Mouse (Mus musculus) lung, embryonic 15.5 days (tissue): ENCODE data around the gene Mn1. TPM values are rescaled to one million over a fixed set of nuclear protein-coding genes. Genes with fewer than 3 reads are reported as not detected.

Experiments used
- ATAC-seq: fragments of 200-750 bp; cut with Nextera tagmentation; 2 replicates; pipeline ENCODE4 v1.8.0; 2017; ENCODE audit warnings: moderate number of reproducible peaks, borderline replicate concordance; ENCODE audit not compliant: low FRiP score, low TSS enrichment; ENCODE audit errors: extremely low read depth
- H3K27ac ChIP-seq: fragments of 300-500 bp; sonication (generic); 2 replicates; pipeline ENCODE4 v1.5.1; 2015; ENCODE audit warnings: moderate library complexity, mild to moderate bottlenecking, inconsistent platforms
- H3K27me3 ChIP-seq: fragments of 300-500 bp; sonication (generic); 2 replicates; pipeline ENCODE4 v1.6.1; 2015; ENCODE audit warnings: inconsistent platforms
- H3K36me3 ChIP-seq: fragments of 300-500 bp; sonication (generic); 2 replicates; pipeline ENCODE4 v1.6.1; 2015; ENCODE audit warnings: inconsistent platforms
- H3K4me1 ChIP-seq: fragments of 300-500 bp; sonication (generic); 2 replicates; pipeline ENCODE4 v1.6.1; 2015; ENCODE audit warnings: inconsistent platforms
- H3K4me2 ChIP-seq: fragments of 300-500 bp; sonication (generic); 2 replicates; pipeline ENCODE4 v1.6.1; 2015; ENCODE audit warnings: inconsistent platforms, mild to moderate bottlenecking, moderate library complexity
- H3K4me3 ChIP-seq: fragments of 300-500 bp; sonication (generic); 2 replicates; pipeline ENCODE4 v1.5.1; 2015; ENCODE audit warnings: mild to moderate bottlenecking, inconsistent platforms
- H3K9ac ChIP-seq: fragments of 300-500 bp; sonication (generic); 2 replicates; pipeline ENCODE4 v1.6.1; 2015; ENCODE audit warnings: inconsistent platforms
- H3K9me3 ChIP-seq: fragments of 300-500 bp; sonication (generic); 2 replicates; pipeline ENCODE4 v1.6.1; 2016; ENCODE audit warnings: inconsistent platforms
- WGBS: fragments of 180-500 bp; shearing (Covaris S2); methylation state at CpG from one replicate; pipeline ENCODE4 v1.1.7; 2015; 5-methylcytosine and 5-hydroxymethylcytosine counted together
- polyA plus RNA-seq: library from polyadenylated mRNA; unstranded; fragments of >200 nt; fragmentation: Nextera tagmentation; extraction: Ambion mirVana; gene quantifications from 2 replicates; pipeline ENCODE4 v1.2.1, GENCODE M21; 2015

The Mn1 gene
- polyA plus RNA-seq, 1 experiment from 2014 or later: 9.0 TPM

DNA sequence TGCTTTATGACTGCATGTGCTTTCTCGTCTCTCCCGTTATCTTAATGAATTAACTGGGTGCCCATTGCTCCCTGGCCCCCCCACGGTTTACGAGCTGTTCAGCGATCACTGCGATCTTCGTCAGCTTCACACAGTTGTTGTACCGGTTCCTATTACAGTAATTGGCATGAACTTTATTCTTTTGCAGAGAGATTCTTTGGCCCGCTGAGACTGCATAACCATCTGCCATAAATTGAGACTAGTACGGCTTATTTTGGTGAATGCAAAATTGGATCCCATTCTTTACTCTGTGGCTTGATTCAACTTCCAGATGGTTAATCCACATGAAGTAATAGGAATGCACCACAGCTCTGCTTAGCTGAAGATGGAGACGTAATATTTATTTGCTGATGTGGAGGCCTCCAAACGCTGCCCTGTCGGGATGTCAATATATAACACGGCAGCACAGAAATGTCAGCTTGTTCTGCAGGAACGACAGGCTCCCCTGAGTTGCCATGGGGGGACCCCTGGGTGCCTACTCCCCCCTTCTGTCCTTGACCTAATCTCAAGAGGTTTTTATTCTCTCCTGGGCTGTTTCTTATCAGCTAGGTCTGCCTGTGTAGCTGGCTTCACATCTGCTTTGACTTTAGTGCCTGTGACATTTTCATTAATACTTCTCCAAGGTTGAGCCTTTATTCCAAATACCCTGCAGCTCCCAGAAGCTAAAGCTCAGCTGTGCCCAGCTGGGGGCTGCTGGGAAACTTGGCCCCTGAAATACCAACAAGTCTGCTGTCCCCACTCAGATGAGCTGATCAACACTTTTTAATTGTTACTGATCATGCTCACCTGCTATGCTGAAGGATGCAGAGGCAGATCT is 22.7 kb upstream of the Mn1 start:
- H3K27me3 ChIP-seq: 0 out of 2 replicates have a peak, but pooled peaks cover 4% of the 10 kb centered on the region

DNA sequence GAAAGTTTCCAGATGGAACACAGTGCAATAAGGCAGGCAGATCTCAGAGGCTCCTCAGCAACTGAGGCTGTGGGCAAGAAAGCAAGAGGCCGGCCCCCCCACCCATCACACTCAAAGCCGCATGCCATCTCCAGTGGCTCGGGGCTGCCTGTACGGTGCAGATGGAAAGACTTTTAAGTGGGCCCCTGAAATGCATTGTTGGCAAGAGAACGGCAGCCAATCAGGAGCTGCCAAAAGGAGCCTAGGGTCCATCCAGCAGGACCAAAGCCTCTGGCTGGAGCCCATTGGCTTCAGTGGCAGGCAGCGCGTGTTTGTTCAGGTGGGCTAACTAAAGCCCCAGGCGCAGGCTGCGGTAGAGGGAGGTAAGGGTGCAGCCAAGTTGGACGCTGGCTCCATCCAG is 21.4 kb upstream of the Mn1 start:
- H3K36me3 ChIP-seq: no peaks in the 10 kb centered on the region
- no peak overlapping the region for H3K4me3 ChIP-seq
- no peak for ATAC-seq
- no peak overlapping the region for H3K9ac ChIP-seq
- H3K27me3 ChIP-seq: 0 out of 2 replicates have a peak, but pooled peaks cover 4% of the 10 kb centered on the region
- H3K4me1 ChIP-seq: peaks cover 57% of the 10 kb centered on the region
- no peak overlapping the region for H3K4me2 ChIP-seq
- no peaks in the 10 kb centered on the region for H3K9me3 ChIP-seq
- H3K27ac ChIP-seq: no peak overlapping the region
- WGBS: 41% methylated on average over 10 of the region's 10 CpGs

More for the DNA sequence above, 22.7 kb upstream of the Mn1 start:
- peak overlapping the region; percentile 59; the same call in 1 of the 2 replicates for H3K27ac ChIP-seq
- H3K4me1 ChIP-seq: peaks cover 57% of the 10 kb centered on the region
- no peaks in the 10 kb centered on the region for H3K9me3 ChIP-seq
- no peak overlapping the region for H3K4me3 ChIP-seq
- no peak for ATAC-seq
- H3K36me3 ChIP-seq: no peaks in the 10 kb centered on the region
- peak overlapping the region; percentile 36 for H3K4me2 ChIP-seq
- 9% methylated on average over 15 of the region's 15 CpGs for WGBS
- H3K9ac ChIP-seq: no peak overlapping the region

DNA sequence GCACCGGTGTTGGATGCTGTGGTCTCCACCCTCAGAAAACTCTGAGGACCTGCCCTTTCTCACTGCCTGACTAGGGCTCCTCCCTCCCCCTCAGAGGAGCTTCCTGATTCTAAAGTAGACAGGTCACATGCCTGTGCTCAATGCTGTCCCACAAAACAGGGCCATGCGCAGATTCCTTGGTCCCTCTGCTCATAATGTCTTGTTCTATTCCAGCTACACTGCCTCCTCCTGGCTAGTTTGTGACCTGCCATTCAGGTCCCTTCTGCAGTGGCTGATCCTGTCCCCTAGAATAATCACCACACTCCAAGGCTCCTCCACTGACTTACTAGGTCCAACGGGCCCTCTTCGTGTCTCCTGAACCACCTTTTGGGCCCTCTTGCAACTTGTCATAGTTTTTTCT is 21.0 kb upstream of the Mn1 start:
- H3K4me2 ChIP-seq: no peak overlapping the region
- 59% methylated on average over 4 of the region's 4 CpGs for WGBS
- 0 out of 2 replicates have a peak, but pooled peaks cover 4% of the 10 kb centered on the region for H3K27me3 ChIP-seq
- H3K4me1 ChIP-seq: peaks cover 58% of the 10 kb centered on the region
- H3K9me3 ChIP-seq: no peaks in the 10 kb centered on the region
- H3K9ac ChIP-seq: no peak overlapping the region
- H3K27ac ChIP-seq: no peak overlapping the region
- H3K4me3 ChIP-seq: no peak overlapping the region
- no peaks in the 10 kb centered on the region for H3K36me3 ChIP-seq
- no peak for ATAC-seq

DNA sequence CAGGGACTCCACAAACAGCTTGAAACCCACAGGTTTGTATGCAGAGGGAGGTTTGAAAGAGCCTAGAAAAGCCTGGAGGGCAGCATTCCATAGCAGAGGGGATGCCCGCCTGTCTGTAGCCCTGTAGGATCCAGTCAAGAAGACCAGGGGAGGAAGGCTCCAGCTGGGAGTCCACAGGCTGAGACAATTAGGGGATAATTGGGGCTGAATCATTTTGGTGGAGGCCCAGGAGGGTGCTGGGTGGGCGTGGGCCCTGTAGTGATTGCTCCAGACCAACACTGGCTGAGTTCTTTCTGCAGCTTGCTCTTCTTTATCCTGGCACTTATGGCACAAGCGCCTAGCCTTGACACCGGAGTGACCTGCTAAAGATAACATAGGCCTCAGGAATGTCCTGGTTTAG is 18.7 kb upstream of the Mn1 start:
- Histone ChIP-seq H3K27ac (no peak overlapping the region), H3K9me3 (no peaks in the 10 kb centered on the region), H3K9ac (no peak overlapping the region), H3K27me3 (0 out of 2 replicates have a peak, but pooled peaks cover 4% of the 10 kb centered on the region), H3K36me3 (no peaks in the 10 kb centered on the region), H3K4me1 (peaks cover 64% of the 10 kb centered on the region), H3K4me3 (no peak overlapping the region), H3K4me2 (no peak overlapping the region)
- WGBS: 52% methylated on average over 4 of the region's 4 CpGs
- no peak for ATAC-seq

DNA sequence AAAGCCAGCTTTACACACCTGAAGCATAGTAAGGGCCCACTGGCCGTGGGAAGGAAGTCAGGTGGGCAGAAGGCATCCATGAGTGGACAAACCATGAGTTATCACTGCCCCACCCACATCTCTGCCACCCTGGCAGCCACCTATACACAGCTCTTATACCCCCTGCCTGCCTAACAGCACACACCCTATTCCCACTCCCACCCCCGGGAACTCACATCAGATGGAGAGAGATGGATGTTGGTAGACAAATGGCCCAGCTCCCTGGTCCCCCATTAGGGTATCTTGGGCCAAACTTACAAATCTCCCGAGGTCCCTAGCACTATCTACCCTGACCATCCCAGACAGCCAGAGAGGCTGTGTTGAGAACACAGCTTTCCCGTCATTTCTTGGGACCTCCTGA is 17.9 kb upstream of the Mn1 start:
- Histone ChIP-seq H3K4me1 (peaks cover 56% of the 10 kb centered on the region), H3K27me3 (0 out of 2 replicates have a peak, but pooled peaks cover 4% of the 10 kb centered on the region), H3K36me3 (no peaks in the 10 kb centered on the region), H3K27ac (no peak overlapping the region), H3K4me2 (no peak overlapping the region), H3K4me3 (no peak overlapping the region), H3K9ac (no peak overlapping the region), H3K9me3 (no peaks in the 10 kb centered on the region)
- no peak for ATAC-seq
- WGBS: 56% methylated on average over 4 of the region's 4 CpGs

DNA sequence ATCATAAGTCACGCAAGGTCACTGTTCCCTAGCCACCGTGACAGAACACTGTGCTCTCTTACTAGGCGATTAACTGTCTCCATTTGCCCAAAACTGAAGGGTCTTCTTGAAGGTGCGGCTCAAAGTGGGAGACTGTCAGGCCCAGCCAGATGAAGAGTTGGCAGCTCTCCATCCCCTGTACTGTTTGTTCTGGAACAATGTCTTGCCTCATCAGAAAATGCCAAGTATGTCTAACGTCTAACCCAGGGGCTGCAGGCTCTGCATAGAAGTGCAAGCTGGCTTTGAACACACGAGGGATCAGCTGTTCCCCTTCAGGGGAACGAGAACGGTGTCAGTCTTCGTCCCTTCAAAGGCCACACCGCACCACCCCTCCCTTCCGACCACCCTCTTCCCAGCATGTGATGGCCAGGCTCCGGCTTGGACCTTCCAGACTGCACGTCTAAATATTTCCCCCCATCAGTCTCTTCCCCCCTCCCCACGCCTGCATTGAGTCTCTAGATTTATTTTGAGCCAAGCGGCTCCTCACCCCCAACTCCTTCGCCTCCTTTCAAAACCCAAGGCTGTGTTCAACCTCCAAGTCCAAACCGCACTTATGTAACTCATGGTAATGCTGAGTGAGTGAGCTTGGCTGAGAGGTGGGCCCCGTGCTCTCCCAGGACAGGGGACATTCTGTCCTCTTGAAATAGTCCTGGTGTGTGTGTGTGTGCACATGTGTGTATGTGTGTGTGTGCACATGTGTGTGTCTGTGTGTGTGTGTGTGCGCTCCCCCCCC is 15.1 kb upstream of the Mn1 start:
- peak; percentile 15; the same call in 1 of the 2 replicates for ATAC-seq
- 54% methylated on average over 19 of the region's 19 CpGs for WGBS
- H3K9me3 ChIP-seq: no peaks in the 10 kb centered on the region
- no peak overlapping the region for H3K4me2 ChIP-seq
- peaks cover 36% of the 10 kb centered on the region for H3K4me1 ChIP-seq
- no peak overlapping the region for H3K27ac ChIP-seq
- 0 out of 2 replicates have a peak, but pooled peaks cover 4% of the 10 kb centered on the region for H3K27me3 ChIP-seq
- no peak overlapping the region for H3K4me3 ChIP-seq
- H3K36me3 ChIP-seq: no peaks in the 10 kb centered on the region
- H3K9ac ChIP-seq: no peak overlapping the region

DNA sequence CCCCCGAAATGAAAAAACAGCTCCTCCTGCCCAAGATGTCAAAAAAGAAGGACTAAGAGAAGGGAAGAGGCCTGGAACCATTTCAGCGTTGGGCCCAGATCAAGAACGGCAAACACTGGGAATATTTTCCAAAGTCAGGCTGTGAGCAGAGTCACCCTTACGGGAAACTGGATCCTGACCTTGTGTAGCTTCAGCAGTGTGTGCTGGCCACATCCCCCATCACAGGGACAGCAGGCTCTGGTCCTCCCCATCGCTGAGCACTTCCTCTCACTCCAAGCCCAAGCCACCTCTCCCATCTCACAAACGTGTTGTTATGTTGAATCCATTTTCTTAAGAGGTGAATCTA is 14.5 kb upstream of the Mn1 start:
- Histone ChIP-seq H3K27ac (no peak overlapping the region), H3K4me3 (no peak overlapping the region), H3K27me3 (0 out of 2 replicates have a peak, but pooled peaks cover 4% of the 10 kb centered on the region), H3K9ac (no peak overlapping the region), H3K4me2 (no peak overlapping the region), H3K36me3 (no peaks in the 10 kb centered on the region), H3K4me1 (peaks cover 36% of the 10 kb centered on the region), H3K9me3 (no peaks in the 10 kb centered on the region)
- 74% methylated on average over 6 of the region's 6 CpGs for WGBS
- no peak for ATAC-seq

DNA sequence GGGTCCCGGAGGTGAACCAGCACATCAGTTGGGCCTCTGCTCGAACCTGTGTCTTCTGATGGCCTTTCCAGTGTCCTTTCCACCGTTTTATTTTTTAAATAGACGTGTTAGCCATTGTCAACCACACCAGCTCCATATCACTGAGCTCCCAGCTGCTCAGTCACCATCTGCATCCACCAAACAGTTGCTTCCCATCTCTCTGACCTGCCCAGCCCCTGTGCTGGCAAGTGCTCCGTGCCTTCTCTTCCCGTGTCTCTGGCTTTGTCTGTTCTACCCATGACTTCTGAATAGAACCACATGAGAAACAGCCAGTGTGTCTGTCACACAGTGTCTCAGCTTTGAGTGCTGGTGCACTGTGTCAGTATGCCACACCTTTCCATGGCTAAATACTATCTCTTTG is 12.4 kb upstream of the Mn1 start:
- no peaks in the 10 kb centered on the region for H3K27me3 ChIP-seq
- no peaks in the 10 kb centered on the region for H3K36me3 ChIP-seq
- H3K4me2 ChIP-seq: no peak overlapping the region
- WGBS: 71% methylated on average over 6 of the region's 6 CpGs
- H3K9ac ChIP-seq: no peak overlapping the region
- no peak overlapping the region for H3K4me3 ChIP-seq
- no peaks in the 10 kb centered on the region for H3K9me3 ChIP-seq
- no peak overlapping the region for H3K27ac ChIP-seq
- H3K4me1 ChIP-seq: peaks cover 39% of the 10 kb centered on the region
- no peak for ATAC-seq

DNA sequence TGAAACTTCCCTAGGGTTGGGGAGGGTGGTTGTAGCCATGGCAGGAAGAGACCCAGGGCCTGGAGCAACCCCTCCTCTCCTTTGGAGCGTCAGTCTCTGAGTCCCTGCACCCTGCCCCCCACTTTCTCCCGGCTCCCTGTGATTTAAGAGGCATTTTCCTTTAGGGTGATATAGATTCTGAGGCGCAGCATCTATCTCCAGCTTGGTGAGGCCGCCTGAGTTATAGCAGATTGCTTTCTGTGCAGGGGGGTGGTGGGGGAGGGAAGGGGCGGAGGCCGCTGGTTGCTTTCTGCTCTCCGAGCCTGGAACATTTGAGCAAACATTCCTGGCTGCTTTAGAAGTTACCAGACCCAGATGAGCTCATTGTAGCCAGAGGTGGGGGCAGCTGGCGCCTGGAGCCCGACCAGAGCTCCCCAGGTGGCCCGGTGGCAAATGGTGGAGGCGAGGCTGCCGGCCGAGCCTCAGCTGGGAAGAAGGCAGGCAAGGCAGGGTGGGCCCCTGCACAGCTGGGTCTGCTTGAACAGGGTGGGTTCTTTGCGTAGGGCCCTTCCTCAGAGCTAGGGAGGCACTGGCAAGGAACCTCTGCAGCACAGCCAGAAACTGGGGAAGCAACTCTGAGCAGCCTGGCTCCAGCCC is 8.6 kb upstream of the Mn1 start:
- Histone ChIP-seq H3K4me1 (peaks cover 20% of the 10 kb centered on the region), H3K4me3 (no peak overlapping the region), H3K27ac (peak overlapping the region; percentile 83), H3K9ac (no peak overlapping the region), H3K27me3 (0 out of 2 replicates have a peak, but pooled peaks cover 3% of the 10 kb centered on the region), H3K4me2 (peak overlapping the region; percentile 38), H3K36me3 (no peaks in the 10 kb centered on the region), H3K9me3 (no peaks in the 10 kb centered on the region)
- WGBS: 13% methylated on average over 14 of the region's 14 CpGs
- ATAC-seq: peak; percentile 58; the same call in 1 of the 2 replicates

DNA sequence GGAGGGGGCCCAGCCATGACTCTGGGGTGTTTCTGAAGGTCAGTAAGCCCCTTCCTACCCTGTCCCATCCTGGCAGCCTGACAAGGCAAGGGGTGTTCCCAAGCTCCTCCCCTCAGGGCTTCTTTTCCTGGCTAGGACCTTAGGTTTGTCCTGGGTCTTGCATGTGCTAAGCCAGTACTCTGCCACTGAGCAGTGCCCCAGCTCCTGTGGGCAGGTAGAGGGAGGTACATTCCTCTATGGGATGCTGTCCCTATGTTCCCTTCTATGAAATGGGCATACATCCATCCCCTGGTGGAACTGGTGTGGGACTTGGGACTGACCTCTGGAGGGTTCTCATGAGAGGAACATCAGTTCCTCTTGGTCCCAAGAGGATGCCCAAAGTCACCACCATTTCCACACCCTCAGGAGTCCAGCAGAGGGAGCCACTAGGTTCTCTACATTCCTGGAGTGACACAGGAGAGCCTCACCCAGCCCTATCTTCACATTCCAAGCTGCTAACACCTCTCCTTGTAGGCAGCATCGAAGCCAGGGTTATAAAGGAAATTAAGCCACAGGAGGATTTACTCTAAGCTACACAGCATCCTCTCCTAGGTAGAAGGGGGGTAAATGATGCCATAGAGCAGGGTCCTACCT is 7.6 kb upstream of the Mn1 start:
- Histone ChIP-seq H3K27ac (peak overlapping the region; percentile 83), H3K4me1 (peaks cover 24% of the 10 kb centered on the region), H3K27me3 (0 out of 2 replicates have a peak, but pooled peaks cover 3% of the 10 kb centered on the region), H3K4me3 (no peak overlapping the region), H3K9me3 (no peaks in the 10 kb centered on the region), H3K36me3 (no peaks in the 10 kb centered on the region), H3K9ac (no peak overlapping the region), H3K4me2 (no peak overlapping the region)
- WGBS: 11% methylated on average over 1 of the region's 1 CpGs
- ATAC-seq: no peak; the same call in 1 of the 2 replicates

DNA sequence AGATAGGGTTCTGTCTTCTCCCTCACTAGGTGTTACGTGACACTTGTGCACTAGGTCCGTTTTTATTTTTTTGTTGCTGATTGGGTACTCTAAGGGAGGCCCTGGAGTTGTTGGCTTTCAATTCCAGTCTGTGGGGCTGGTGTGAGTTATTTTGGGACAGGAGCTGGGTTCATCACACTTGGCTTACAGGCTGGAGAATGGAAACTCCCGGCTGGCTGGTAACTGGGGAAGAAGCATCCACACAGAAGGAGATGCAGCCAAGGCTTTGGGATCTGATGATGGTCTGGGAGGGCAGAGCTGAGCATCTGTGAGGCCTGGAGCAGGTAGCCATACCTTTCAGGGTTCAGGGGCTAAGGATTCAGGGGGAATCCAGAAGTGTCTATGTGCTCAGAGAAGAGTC is 6.5 kb upstream of the Mn1 start:
- Histone ChIP-seq H3K4me2 (no peak overlapping the region), H3K4me3 (no peak overlapping the region), H3K27ac (no peak overlapping the region), H3K9me3 (no peaks in the 10 kb centered on the region), H3K9ac (no peak overlapping the region), H3K36me3 (no peaks in the 10 kb centered on the region), H3K4me1 (peaks cover 35% of the 10 kb centered on the region), H3K27me3 (peaks cover 3% of the 10 kb centered on the region; the same call in 1 of the 2 replicates)
- ATAC-seq: no peak
- WGBS: 63% methylated on average over 3 of the region's 3 CpGs
